Mouse (Mus musculus) liver, adult 10 weeks (tissue): ENCODE results near the gene Thop1. TPM values are rescaled to one million over a fixed set of nuclear protein-coding genes. Genes with fewer than 3 reads are reported as not detected.

Experiments
- polyA plus RNA-seq: library from polyadenylated mRNA; stranded (reverse); fragments of 350-450 nt; fragmentation: Illumina TruSeq; extraction: RNeasy Lipid Tissue Mini Kit (QIAGEN cat#74804); gene quantifications from one replicate; pipeline ENCODE4 v1.2.3, GENCODE M21; 2014; ENCODE audit warnings: low read depth, low replicate concordance

Thop1 gene
- polyA plus RNA-seq: 0.37 TPM

DNA sequence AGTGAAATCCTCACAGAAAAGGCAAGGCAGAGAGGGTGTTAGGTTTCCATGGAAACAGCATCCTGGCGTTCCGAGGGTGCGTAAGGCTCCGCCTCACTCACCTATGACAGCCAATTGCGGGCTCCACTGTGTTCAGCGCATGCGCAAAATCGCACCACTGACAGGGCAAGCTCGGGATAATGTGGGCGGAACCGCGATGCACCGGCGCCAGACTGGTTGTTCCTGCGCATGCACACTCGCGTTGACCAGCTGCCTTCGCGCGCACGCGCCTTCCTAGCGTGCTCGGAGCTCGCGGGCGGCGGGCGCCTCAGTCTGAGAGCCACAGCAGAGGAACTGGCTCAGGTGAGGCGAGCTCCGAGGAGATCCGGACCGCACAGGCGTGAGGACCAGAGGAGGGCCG is at the start of gene Thop1:
Gene Thop1, plus strand, starts transcription at position 200 of the 400 bp plus-strand sequence.

DNA sequence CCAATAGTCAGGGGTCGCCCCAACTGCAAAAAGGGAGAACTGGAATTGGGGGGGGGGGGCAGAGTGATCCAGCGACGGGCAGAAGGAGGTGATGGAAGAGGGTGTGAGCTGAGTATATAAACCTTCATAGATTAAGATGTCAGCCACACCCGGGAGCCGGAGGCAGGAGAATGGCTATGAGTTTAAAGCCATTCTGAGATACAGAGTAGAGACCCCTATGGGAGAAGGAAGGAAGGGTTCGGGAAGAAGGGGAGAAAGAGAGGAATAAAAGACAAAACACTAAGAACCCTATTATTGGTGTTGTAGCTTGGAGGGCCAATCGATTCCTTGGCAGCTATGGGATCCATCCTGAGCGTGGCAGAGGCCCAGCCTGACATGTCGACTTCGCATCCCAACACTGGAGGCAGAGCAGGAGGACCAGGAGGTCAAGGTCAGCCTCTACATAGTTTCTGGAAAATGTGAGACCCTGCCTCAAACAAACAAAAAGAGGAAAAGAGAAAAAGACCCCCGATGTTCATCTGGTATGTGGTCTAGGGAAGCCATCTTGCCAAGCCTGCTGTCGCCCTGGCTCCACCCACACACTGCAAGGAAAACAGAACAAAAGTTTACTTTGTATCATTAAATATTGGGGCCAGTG is 44.1 kb upstream of the Thop1 start, which contains the start of gene Diras1:
Gene Diras1, minus strand, starts transcription at position 24 of the 637 bp plus-strand sequence.

DNA sequence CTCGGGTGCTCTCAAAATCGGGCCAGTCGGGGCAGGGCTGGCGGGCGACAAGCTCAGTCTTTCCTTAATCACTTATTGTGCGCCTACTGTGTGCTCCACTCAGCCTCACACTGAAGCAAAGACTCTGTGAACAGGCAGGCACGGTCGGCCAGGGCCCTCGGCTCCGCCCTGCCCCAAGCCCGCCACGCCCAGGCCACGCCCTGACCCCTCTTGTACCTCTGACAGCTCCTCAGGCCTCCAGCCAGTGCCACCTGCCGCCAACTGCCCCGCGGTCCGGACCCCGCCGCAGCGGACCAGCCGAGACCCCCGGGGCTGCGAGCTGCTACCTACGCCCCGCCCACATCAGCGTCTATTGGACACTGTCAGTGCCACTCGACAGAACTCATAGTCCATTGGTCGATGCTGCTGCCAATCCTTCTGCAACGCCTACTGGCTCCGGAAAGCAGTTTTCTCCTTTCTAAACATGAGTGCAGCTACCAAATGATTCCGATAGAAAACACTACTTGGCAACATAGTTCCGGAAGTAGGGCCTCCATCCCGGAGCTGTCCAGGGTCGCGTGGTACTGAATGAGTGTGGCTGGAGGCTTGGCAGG is 32.8 kb upstream of the Thop1 start, which contains the start of gene Slc39a3:
Gene Slc39a3, minus strand, starts transcription at position 439 of the 593 bp plus-strand sequence.

DNA sequence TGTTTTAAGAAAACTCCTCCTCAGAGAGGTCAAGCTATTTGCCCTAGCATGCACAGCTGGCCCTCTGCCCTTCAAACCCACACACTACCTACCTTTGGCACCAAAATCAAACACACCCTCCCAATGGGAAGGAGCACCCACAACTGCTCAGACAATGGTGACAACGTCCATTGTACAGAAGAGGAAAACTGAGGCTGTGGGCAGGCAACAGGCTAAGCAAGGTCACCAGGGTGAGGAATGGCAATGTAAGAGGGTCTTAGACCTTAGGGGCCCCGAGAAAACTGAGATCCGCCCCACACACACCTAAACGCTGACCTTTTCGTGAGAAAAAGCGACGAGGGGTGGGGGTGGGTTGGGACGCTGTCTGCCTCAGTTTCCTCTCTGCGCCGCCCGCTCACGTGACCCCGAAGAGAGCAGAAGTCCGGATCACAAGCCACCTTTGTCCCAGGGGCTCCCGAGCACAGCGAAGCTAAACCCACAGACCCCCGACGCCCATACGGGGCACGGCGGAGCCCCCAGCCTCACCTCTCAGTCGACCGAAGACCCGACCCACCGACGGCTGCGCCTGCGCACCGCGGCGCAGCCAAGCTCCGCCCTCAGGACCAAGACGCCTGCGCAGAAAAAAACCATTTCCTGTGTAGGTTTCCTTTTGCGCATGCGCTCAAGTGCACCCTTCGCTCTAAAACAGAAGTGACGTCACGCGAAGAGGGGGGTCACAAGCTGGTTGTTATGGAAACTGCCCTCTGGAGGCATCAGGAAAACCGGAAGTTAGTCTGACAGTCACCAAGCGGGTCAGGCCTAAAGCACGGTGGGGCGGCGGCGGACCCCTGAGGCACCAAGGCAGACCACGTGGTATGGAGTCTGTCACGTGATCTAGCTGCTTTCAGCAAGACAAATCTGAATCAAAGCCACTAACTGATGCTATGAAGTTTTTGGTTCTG is 10.0 kb upstream of the Thop1 start, which contains the start of gene Sgta:
Gene Sgta, minus strand, starts transcription at position 579 of the 941 bp plus-strand sequence.

DNA sequence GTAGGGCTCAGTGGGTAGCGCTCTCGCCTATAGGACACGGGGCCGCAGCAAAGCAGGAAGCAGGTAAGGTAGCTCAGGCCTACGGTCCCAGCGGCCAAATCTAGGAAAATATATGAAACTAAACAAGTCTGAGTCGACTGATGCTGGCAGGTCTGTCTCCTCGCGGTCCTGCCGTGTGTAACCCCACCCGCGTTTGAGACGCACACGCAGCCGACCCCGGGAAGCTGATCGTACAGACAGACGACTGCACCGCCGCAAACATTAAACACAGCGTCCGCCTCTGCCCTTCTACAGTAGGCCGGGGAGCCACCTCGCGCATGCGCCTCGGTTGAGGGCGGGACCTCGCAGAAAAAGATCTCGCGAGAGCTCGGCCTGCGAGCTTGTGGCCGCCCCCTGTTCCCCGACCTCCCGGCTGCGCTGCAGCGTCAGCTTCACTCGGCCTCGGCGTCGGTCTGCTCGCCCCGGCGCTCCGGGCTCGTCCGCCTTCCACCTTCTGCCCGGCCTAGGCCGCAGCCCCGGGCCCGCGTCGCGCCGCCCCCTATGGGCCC is 35.8 kb downstream of the Thop1 start, which contains the start of gene Map2k2:
Gene Map2k2, plus strand, starts transcription at position 351 of the 548 bp plus-strand sequence.

Other genes with a start within 250 kb of the Thop1 start
- 152 TPM for gene Oaz1, start 243.4 kb upstream of the Thop1 start, polyA plus RNA-seq
- gene Lingo3, start 226.0 kb upstream of the Thop1 start, polyA plus RNA-seq: not detected
- 5.6 TPM for gene Lsm7, start 214.8 kb upstream of the Thop1 start, polyA plus RNA-seq
- gene Sppl2b, start 214.8 kb upstream of the Thop1 start, polyA plus RNA-seq: 0.58 TPM
- not detected for gene Tmprss9, start 198.2 kb upstream of the Thop1 start, polyA plus RNA-seq
- 0.45 TPM for gene Timm13, start 169.1 kb upstream of the Thop1 start, polyA plus RNA-seq
- gene Lmnb2, start 151.8 kb upstream of the Thop1 start, polyA plus RNA-seq: 0.19 TPM
- gene Gadd45b, start 140.0 kb upstream of the Thop1 start, polyA plus RNA-seq: 2.0 TPM
- gene Gng7, start 55.1 kb upstream of the Thop1 start, polyA plus RNA-seq: 0.21 TPM
- gene Diras1, start 44.4 kb upstream of the Thop1 start, polyA plus RNA-seq: not detected
- 0.29 TPM for gene Slc39a3, start 32.6 kb upstream of the Thop1 start, polyA plus RNA-seq
- 2.6 TPM for gene Sgta, start 9.9 kb upstream of the Thop1 start, polyA plus RNA-seq
- 52.3 TPM for gene Creb3l3, start 28.8 kb downstream of the Thop1 start, polyA plus RNA-seq
- gene Map2k2, start 35.9 kb downstream of the Thop1 start, polyA plus RNA-seq: 3.6 TPM
- gene Zbtb7a, start 65.2 kb downstream of the Thop1 start, polyA plus RNA-seq: 6.0 TPM
- 0.61 TPM for gene Pias4, start 97.9 kb downstream of the Thop1 start, polyA plus RNA-seq
- gene Eef2, start 106.6 kb downstream of the Thop1 start, polyA plus RNA-seq: 34.4 TPM
- gene Dapk3, start 113.0 kb downstream of the Thop1 start, polyA plus RNA-seq: not detected
- not detected for gene 4930442H23Rik, start 113.8 kb downstream of the Thop1 start, polyA plus RNA-seq
- gene Nmrk2, start 132.0 kb downstream of the Thop1 start, polyA plus RNA-seq: not detected
- not detected for gene Atcay, start 160.8 kb downstream of the Thop1 start, polyA plus RNA-seq
- gene Zfr2, start 163.1 kb downstream of the Thop1 start, polyA plus RNA-seq: not detected
- gene Matk, start 182.9 kb downstream of the Thop1 start, polyA plus RNA-seq: not detected
- gene Mrpl54, start 196.9 kb downstream of the Thop1 start, polyA plus RNA-seq: 4.6 TPM
- 1.1 TPM for gene Apba3, start 196.9 kb downstream of the Thop1 start, polyA plus RNA-seq
- gene Tjp3, start 221.5 kb downstream of the Thop1 start, polyA plus RNA-seq: 1.4 TPM
- gene Pip5k1c, start 222.9 kb downstream of the Thop1 start, polyA plus RNA-seq: 1.0 TPM